Mouse (Mus musculus) ES-CJ7 (cell line): ENCODE data around the gene Atg9b.
A peak's percentile ranks its signal among the peaks of the same experiment; 100 is the strongest.

Source experiments
- DNase-seq: peaks from one replicate; pipeline ENCODE4 v3.0.0; 2011; ENCODE audit warnings: low read depth, low spot score

The Atg9b gene

GRCm38 (mm10) chr5:24350531-24351250 is 41.3 kb downstream of the Atg9b start:
- no peak for DNase-seq

GRCm38 (mm10) chr5:24350073-24350472 is 41.9 kb downstream of the Atg9b start:
- no peak for DNase-seq

GRCm38 (mm10) chr5:24348546-24348945 is 43.4 kb downstream of the Atg9b start:
- DNase-seq: peak; percentile 19

GRCm38 (mm10) chr5:24348128-24348527 is 43.8 kb downstream of the Atg9b start:
- DNase-seq: peak; percentile 94

GRCm38 (mm10) chr5:24347186-24347875 is 44.6 kb downstream of the Atg9b start:
- peak; percentile 42 for DNase-seq

GRCm38 (mm10) chr5:24346313-24346712 is 45.6 kb downstream of the Atg9b start:
- no peak for DNase-seq

GRCm38 (mm10) chr5:24344477-24345051 is 47.4 kb downstream of the Atg9b start:
- DNase-seq: no peak

GRCm38 (mm10) chr5:24343977-24344436 is 47.9 kb downstream of the Atg9b start:
- no peak for DNase-seq

- DNase-seq: no peak
These were observed 48.6 kb downstream of the Atg9b start for GRCm38 (mm10) chr5:24343379-24343778.

- no peak for DNase-seq
These were observed 49.0 kb downstream of the Atg9b start for GRCm38 (mm10) chr5:24342966-24343365.

GRCm38 (mm10) chr5:24342205-24342963 is 49.6 kb downstream of the Atg9b start:
- no peak for DNase-seq

GRCm38 (mm10) chr5:24337821-24338220 is 54.1 kb downstream of the Atg9b start:
- no peak for DNase-seq

GRCm38 (mm10) chr5:24337366-24337765 is 54.6 kb downstream of the Atg9b start:
- DNase-seq: no peak

- peak; percentile 77 for DNase-seq
These were observed 55.9 kb downstream of the Atg9b start for GRCm38 (mm10) chr5:24335888-24336511.

- DNase-seq: no peak
These were observed 57.2 kb downstream of the Atg9b start for GRCm38 (mm10) chr5:24334749-24335148.
